Mouse (Mus musculus): ENCODE data around the gene Tdgf1. TPM values are rescaled to one million over a fixed set of nuclear protein-coding genes. Genes with fewer than 3 reads are reported as not detected.
A peak's percentile ranks its signal among the peaks of the same experiment; 100 is the strongest.

Tdgf1 gene
- not detected for total RNA-seq (2021)
- long read RNA-seq, experiment 1, result 0 reads
- long read RNA-seq, experiment 2, result 0 reads

DNA sequence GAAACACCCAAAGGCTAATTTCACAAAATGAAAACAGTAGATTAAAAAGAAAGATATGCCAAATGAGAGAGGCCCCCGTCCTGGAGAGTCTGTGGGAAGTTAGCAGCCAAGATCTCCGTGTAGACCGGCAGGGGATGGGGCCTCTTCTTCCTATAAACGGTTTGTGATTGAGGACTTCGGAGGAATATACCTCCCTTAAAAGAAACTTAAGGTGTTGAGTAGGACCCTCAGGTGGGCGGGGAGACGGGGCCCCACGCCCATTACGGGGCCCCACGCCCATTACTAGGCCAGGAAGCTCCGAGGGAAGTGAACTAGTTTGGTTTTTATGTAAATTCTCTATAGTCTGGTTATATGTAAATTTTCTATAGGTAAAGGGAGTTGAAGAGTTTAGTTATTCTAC, at the start of gene Tdgf1:
Gene Tdgf1 (minus strand): TSS at position 233 of the 400 bp plus-strand sequence.
- no peak for DNase-seq
- intact Hi-C loops (cut with DNase I; ENCODE audit: low total_unique reads), result no loop called here

DNA sequence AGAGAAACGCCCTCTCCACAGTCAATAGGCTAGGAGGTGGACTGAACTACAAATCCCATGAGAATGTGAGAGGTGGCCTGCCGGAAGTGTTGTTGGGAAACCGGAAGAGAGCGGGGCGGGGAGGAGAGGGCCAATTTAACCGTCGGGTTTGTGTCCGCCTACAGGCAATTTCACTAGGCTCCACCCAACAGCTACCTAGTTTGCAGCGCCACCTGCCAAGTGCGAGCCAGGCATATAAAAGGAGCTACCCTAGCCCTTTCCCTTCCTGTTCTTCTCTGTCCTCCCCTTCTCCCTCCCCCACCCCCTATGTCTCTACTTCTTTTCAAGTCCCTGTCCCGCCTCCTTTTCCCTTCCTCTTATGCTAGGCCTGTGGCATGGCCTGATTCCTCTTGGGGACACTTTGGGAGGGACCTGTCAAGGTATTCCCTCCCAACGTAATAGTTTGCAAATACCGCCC, 48.8 kb upstream of the Tdgf1 start:
- intact Hi-C loops (cut with DNase I; ENCODE audit: low total_unique reads), result loop anchor here (5.0 kb wide), 1 partner anchor 43 kb away; no protein-coding TSS in a partner anchor
- peak; percentile 66 for DNase-seq

DNA sequence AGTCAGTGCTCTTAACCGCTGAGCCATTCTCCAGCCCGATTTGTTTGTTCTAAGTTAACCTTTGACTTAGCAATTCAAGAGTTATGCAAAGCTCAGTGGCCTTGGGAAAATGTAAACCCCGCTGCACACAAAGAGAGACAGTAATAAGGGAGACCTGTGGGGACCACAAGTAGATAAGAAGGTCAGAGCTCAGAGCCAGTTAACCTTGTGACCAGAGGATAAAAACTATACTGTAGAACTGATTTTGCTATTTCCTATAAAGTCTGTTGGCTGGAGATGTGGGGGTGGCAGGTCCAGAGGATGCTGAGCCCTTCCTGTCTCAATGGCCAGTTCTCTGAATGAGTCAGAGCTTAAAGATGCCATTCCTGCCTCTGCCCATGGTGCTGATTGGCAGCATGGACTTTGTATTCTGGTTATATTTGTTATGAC, 47.3 kb upstream of the Tdgf1 start:
- DNase-seq, result no peak
- intact Hi-C loops (cut with DNase I; ENCODE audit: low total_unique reads), result no loop called here

DNA sequence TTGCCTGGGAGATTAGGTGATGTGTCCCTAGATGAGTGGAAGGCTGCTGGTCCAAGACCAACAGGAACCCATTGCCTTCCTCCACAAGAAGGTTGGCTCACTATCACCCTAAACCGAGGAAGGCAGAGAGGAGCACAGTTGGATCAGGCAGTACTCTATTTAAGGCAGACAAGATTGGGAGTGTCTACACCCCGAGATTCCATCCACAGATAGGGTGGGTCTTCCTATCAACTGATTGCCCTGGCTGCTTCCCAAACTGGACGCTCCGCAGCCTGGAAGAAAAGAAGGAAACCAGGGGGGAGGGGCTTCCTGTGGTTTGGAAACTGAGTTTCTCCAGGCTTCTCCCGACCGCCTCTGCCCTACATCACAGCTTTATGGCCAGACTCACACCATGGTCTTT, 44.2 kb upstream of the Tdgf1 start, which contains the start of gene Rtp3:
Gene Rtp3 (minus strand): TSS at position 380 of the 400 bp plus-strand sequence.
- intact Hi-C loops (cut with DNase I; ENCODE audit: low total_unique reads), result no loop called here

DNA sequence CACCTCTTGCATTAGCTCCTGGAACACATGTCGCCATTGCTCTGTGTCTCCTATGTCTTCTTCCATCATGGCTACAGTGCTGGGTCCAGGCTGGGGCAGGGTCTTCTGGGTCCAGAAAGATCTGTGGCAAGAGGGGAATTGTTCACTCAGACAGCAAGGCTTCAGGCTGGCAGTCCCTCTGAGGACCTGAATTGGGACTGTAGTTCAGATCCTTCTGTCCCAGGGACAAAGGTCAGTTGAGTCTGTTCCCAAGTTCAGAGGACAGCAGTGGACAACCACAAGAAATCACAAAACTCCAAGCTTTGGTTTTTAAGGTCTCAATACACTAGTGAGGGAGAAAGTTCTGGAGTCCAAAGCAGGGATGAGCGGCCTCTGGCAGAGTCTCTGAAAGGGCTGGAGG, 43.6 kb upstream of the Tdgf1 start:
- no peak for DNase-seq
- intact Hi-C loops (cut with DNase I; ENCODE audit: low total_unique reads), result no loop called here

More for the DNA sequence above, 44.2 kb upstream of the Tdgf1 start, which contains the start of gene Rtp3:
- peak; percentile 23 for DNase-seq

DNA sequence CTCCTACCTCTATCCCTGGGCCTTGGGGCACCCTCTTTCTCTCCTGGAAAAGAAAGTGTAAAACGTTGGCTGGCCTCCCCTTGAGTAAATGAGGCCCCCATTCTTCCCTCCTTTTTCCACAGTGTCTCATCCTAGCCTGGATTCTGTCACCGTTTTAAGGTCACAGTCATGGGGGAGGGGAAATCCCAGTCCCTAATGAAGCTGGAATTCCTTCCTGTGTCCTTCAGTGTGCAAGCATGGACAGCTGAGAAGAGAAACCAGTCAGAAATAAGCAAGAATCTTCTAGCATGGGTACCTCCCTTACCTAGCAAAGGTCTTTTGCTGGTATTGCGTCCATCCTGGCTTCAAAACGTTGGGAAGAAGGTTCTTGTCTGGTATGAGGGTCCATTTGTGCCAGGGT, 43.2 kb upstream of the Tdgf1 start:
- intact Hi-C loops (cut with DNase I; ENCODE audit: low total_unique reads), result no loop called here
- DNase-seq, result no peak

DNA sequence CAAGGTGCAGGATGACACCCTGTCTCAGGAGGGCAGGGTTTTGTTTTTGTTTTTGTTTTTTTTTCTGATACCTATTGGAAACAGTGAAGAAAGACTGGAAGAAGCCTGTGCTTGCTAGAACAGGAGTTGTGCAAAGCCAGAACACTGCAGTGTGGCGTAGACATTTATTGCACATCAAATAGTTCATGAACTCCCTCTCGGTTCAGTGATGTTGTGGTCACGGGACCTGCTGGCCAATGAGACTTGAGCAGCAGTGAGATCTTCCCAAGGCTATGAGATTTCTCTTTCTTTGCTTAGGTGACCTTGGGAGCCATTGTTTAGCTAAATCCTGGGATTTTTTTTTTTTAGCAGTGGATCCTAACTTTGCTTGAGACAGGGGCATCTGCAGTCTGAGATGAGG, 42.1 kb upstream of the Tdgf1 start:
- no peak for DNase-seq
- intact Hi-C loops (cut with DNase I; ENCODE audit: low total_unique reads), result no loop called here

DNA sequence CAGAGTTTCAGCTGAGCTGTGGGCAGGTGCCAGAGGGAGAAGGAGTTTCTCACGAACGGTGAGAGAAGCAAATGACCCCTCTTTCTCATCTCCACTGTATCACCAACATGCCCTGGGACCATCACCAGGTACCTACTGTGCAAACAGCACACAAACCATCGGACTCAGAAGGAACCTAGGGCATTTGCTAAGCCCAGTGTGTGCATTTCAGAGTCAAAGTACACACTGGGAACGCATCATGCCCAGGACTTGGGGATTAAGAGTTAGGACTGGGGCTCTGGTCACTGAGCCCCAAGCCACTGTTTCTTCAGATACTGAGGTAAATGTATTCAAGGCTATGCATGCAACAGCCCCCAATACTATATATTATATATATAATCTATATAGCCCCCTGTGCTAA, 41.4 kb upstream of the Tdgf1 start:
- no peak for DNase-seq
- intact Hi-C loops (cut with DNase I; ENCODE audit: low total_unique reads), result no loop called here

DNA sequence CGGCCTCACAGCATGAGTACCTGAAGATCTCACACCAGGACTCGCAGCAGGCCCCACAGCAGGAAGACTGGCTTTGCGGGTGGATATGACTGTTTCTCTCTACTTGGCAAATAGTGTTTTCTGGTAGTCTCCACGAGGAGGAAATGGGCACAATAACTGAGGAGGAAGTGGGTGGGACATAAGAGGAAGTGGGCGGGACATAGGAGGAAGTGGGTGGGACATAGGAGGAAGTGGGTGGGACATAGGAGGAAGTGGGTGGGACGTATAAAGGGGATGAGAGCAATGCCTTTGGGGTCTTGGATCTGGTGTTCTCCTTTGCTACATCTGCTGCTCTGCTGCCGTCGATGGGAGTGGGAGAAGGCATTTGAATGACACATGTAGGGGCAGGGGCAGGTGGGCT, 40.0 kb upstream of the Tdgf1 start:
- DNase-seq, result no peak

DNA sequence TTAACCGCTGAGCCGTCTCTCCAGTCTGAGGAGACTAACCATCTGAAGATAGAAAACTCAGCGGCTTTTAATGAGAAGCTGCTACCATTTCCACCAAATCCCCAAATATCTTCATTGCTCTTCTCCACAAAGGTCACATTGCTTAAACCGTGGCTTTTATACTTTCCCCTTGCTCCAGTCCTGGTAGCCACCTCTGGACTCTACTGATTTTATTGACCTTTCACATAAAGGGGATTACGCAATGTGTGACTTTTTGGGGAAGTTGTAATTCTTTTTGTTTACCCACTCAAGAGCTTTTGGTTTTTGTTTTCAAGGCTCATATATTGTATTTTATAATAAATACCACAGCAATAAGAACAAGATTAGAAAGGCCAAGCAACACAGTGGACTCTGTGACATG, 39.6 kb upstream of the Tdgf1 start:
- intact Hi-C loops (cut with DNase I; ENCODE audit: low total_unique reads), result no loop called here
- no peak for DNase-seq

More for the DNA sequence above, 40.0 kb upstream of the Tdgf1 start:
- intact Hi-C loops (cut with DNase I; ENCODE audit: low total_unique reads), result no loop called here

DNA sequence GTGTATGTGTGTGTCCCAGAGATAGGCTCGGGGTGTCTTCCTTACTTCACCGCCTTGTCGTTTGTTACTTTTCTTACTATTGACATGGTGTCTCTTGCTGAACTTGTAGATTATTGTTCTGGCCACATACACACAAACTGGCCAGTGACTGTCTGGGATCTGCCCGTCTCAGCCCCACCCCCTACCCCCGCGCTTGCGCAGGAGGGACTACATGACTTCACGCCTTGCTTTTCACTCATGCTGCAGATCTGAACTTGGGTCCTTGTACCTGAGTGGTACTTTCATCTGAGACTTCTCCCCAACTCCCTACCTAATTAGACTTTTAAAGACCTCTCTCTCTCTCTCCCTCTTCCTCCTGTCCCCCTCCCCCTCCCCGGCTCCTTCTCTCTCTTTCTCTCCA, 38.1 kb upstream of the Tdgf1 start:
- DNase-seq, result no peak
- intact Hi-C loops (cut with DNase I; ENCODE audit: low total_unique reads), result no loop called here

DNA sequence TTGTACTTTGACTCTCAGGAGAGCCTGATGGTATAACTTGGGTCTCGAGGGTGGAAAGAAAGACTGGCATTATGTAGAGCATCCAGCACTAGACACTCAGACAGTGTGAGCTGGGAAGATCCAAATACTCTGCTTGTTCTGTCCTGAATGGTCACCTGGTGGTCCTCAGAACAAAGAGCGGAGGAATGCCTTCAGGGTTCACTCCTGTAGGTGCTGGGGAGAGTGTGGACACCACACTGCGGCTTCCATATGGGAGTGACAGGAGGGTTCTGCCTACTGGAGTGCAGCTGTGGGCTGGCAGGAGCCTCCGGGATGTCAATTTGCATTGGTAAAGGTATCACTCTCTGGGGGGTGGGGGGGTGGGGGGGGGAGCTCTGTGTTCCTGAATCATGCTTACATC, 36.4 kb upstream of the Tdgf1 start:
- no peak for DNase-seq
- intact Hi-C loops (cut with DNase I; ENCODE audit: low total_unique reads), result no loop called here

DNA sequence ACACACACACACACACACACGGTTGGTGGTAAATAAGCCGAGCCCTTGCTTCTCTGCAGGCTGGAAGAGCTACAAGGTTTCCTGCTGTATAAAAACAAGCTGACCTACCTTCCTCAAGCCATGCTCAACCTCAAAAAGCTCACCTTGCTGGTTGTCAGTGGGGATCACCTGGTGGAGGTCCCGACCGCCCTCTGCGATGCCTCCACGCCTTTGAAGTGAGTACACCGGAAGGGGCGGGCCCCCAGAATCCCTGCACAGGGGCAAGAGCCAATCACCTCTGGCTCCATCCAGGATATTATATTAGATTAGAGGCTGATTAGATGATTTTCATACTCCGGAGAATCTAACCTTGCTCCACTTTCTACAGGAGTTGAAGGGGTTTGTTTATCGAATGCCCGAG, 33.5 kb upstream of the Tdgf1 start:
- intact Hi-C loops (cut with DNase I; ENCODE audit: low total_unique reads), result no loop called here
- DNase-seq, result no peak

DNA sequence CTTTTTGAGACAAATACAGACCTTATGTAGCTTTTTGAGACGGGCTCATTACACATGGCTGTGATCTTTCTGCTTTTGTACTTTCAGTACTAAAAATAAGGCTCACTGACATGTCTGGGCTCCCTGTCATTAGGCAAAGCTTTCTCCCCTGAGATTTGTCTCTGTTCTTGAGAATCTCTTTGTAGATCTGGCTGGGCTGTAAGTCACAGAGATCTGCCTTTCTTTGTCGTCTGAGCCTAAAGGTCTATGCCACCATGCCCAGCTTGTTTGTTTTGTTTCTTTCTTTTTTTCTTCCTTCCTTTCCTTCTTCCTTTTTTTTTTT, 19.9 kb upstream of the Tdgf1 start:
- DNase-seq, result no peak
- intact Hi-C loops (cut with DNase I; ENCODE audit: low total_unique reads), result no loop called here

DNA sequence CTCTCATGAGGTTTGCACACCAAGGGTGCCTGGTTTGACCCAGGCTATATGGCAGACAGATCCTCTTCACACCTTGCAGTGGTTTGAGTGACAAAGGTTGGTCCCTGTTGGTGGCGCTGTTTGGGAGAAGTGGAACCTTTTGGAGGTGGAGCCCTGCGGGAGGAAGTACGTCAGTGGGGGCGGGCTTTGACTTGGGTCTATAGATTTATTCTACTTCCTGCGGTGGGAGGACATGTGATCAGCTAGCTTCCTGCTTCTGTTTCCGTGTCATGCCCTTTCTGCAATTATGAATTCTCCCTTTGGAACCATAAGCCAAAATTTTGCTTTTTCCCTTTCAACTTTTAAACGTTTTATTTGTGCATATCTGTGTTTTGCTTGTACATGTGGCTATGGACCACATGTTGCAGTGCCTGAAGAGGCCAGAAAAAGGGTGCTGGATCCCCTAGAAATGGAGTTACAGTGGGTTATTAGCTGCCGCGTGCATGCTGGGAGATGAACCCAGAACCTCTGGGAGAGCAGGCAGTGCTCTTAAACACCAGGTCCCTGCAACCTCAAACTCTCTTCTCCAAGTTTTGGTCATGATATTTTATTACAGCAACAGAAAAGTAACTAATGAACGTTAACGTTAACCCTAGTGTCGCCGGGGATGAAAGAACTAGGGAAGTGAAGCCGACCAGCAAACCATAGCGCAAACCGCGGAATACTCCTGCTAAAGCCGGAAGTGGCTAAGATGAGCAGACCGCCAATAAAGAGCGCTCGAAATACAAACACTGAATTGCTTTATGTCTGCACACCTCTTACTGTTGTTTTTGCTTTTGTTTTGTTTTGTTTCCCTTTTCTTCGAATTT, 19.3 kb upstream of the Tdgf1 start:
- intact Hi-C loops (cut with DNase I; ENCODE audit: low total_unique reads), result no loop called here
- no peak for DNase-seq

DNA sequence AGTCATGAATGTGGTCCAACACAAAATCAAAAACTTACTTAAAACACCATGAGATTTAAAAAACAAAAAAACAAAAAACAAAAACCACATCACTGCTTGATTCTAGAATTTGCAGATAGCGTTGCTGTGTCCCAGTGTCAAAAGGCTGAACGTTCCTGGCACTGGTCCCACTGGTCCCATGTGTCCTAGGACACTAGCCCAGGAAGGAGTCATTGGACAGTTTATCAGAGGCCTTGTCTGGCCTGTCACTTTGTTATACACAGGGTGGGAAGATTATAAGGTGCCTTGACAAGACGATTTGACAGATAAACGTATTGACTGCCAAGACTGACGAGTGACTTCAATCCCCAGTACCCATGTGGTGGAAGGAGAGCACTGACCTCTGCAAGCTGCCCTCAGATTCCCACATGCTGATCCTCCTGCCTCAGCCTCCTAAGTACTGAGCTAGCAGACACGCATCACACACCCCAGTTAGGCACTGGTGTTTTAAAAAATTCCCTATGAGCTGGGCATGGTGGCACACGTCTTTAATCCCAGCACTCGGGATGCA, 17.7 kb upstream of the Tdgf1 start:
- intact Hi-C loops (cut with DNase I; ENCODE audit: low total_unique reads), result no loop called here
- no peak for DNase-seq

DNA sequence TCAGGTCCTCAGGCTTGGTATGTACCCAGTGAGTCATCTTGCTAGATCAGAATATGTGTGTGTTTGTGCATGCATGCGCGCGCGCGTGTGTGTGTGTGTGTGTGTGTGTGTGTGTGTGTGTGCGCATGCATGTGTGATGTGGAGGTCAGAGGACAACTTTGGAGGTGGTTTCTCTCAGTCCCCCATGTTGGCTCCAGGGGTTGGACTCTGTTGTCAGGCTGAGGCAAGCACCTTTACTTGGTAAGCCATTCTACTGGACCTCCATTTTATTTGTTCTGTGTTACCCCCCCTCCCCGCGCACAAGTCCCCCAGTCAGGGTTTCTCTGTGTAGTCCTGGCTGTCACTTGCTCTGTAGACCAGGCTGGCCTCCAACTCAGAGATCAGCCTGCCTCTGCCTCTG, 15.4 kb upstream of the Tdgf1 start:
- intact Hi-C loops (cut with DNase I; ENCODE audit: low total_unique reads), result no loop called here

DNA sequence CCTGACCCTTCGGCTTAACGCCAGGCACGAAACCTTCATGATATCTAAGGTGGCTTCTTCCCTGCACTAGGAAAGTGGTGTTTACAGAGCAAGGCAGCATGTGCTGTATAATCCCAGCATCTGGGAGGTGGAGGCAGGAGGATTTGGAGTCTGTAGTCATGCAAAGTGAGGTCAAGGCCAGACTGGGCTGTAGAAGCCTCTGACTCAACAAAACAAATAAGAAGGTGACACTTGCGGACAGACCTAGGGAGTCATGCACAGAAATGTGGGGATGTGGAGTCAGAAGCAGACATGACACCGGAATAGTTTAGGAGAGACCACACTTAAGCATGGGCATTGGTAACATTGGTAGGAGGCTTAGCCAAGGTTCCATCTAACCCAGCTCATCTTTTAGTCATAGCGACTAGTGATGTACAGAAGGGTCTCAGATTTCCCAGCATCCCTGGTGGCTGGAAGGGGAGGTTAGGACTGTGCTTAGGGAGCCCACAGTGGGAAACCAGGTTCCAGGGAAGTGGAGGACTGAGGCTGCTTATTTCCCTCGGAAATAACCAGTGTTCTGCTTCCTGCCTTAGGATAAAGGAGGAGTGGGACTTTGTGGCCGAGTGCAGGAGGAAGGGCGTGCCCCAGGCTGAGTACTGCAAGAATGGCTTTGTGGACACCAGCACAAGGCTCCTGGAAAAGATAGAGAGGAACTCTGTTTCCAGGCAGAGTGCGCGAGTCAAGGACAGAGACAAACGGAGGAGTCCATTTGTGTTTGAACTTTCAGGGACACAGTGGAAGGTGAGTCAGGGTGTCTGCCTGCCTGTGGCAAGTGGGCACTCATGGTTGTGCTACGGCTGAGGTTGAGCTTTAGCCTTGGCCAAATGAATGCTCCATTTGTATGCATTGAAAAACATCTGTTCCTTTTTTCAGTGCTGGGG, 14.5 kb upstream of the Tdgf1 start:
- intact Hi-C loops (cut with DNase I; ENCODE audit: low total_unique reads), result no loop called here
- DNase-seq, result no peak

More for the DNA sequence above, 15.4 kb upstream of the Tdgf1 start:
- DNase-seq, result no peak

DNA sequence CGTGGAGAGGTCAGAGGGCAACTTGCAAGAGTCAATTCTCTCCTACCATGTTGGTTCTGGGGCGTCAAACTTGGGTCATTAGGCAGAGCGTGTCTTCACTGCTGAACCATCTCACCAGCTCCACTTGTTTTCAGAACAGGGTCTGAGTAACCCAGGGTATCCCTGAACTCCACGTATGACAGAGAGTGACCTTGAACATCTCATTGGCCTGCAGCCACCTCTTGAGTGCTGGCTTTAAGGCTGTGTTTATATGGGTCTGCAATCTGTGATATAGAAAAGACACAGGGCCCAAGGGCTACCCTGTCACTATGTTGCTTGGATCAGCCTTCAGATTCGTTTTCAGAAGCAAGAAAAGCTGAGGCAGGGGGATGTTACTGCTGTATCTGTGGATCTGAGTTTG, 13.7 kb upstream of the Tdgf1 start:
- no peak for DNase-seq
- intact Hi-C loops (cut with DNase I; ENCODE audit: low total_unique reads), result no loop called here

DNA sequence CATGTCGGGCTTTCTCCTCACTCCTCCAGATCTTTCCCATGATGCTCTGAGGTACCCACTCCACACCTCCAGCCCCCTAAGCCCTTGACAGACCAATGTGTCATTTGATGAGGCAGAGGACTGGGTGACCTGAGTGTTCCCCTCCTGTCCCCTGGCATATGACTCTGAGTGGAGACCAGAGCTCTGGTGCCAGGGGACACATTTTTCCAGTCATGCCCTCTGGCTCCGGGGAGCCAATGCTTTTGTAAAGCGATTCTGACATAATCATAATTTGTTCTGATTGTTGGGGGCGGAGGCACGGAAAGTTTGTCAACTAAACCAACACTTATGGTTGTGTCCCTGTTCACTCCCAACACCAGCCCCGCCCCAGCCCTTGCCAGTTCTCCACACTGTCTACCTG, 10.0 kb upstream of the Tdgf1 start:
- intact Hi-C loops (cut with DNase I; ENCODE audit: low total_unique reads), result no loop called here
- no peak for DNase-seq

All from gastrocnemius, postnatal 14 days (tissue).